Mouse (Mus musculus): Measurements from ENCODE around the gene Dnal1. TPM values are rescaled to one million over a fixed set of nuclear protein-coding genes. Genes with fewer than 3 reads are reported as not detected.
A peak's percentile ranks its signal among the peaks of the same experiment; 100 is the strongest.

Dnal1 gene
- total and polyA plus RNA-seq, 3 experiments, result 1.3 to 1.7 TPM; not detected in 1

GRCm38 (mm10) chr12:84193642-84194399 is 79.7 kb downstream of the Dnal1 start (continued):
- TF ChIP-seq ELF1 (IDR thresholded peaks at IDR 0.05; ENCODE audit: low read depth, low read length) (0 out of 2 replicates have a peak, but pooled peaks have one; percentile 23), JUND (IDR thresholded peaks at IDR 0.05; ENCODE audit: low read depth, low read length) (no peak), KAT2A (conservative IDR thresholded peaks at IDR 0.05; ENCODE audit: low read depth, low read length) (no peak; the same call in 1 of the 2 replicates), GABPA (IDR thresholded peaks at IDR 0.05; ENCODE audit: low read depth, low read length) (no peak), ETS1 (IDR thresholded peaks at IDR 0.05; ENCODE audit: low read depth, low read length) (peak; percentile 51), HCFC1 (IDR thresholded peaks at IDR 0.05; ENCODE audit: low read depth, low read length) (peak; percentile 44; the same call in 1 of the 2 replicates), GATA1 (IDR thresholded peaks at IDR 0.05; ENCODE audit: low read depth, low read length) (no peak), ZNF384 (IDR thresholded peaks at IDR 0.05; ENCODE audit: low read depth, low read length) (peak; percentile 73), ZMIZ1 (IDR thresholded peaks at IDR 0.05; ENCODE audit: low read depth, low read length) (peak; percentile 92), POLR2AphosphoS5 (IDR thresholded peaks at IDR 0.05; ENCODE audit: borderline replicate concordance, low read depth, low read length) (no peak), UBTF (IDR thresholded peaks at IDR 0.05; ENCODE audit: borderline replicate concordance, insufficient read depth, low read depth, low read length) (no peak; the same call in 1 of the 2 replicates), MXI1 (IDR thresholded peaks at IDR 0.05; ENCODE audit: low read depth, low read length) (peak; percentile 70; the same call in 1 of the 2 replicates), SIN3A (IDR thresholded peaks at IDR 0.05; ENCODE audit: low read length) (peak; percentile 83), POLR2AphosphoS2 (IDR thresholded peaks at IDR 0.05; ENCODE audit: low read length) (peak; percentile 86), NELFE (IDR thresholded peaks at IDR 0.05; ENCODE audit: low read depth, low read length) (peak; percentile 97), NRF1 (IDR thresholded peaks at IDR 0.05; ENCODE audit: insufficient read depth, low read depth, low read length, poor library complexity, severe bottlenecking) (peak; percentile 56), MEF2A (IDR thresholded peaks at IDR 0.05; ENCODE audit: extremely low read depth, insufficient replicate concordance, low read depth, low read length, poor library complexity, severe bottlenecking) (no peak), EP300 (IDR thresholded peaks at IDR 0.05; ENCODE audit: low read depth in 1 of 2, low read length in 2 of 2) (no peak)

GRCm38 (mm10) chr12:84194400-84195109 is 80.4 kb downstream of the Dnal1 start:
- Histone ChIP-seq H3K4me3 (ENCODE audit: control insufficient read depth in 1 of 2, insufficient read depth in 1 of 2, low read depth in 2 of 2, low read length in 2 of 2) (peak overlapping the region; percentile 57 to 60), H3K9me3 (replicated peaks; ENCODE audit: insufficient read depth, low read length) (no peaks in the 10 kb centered on the region), H3K9ac (ENCODE audit: control insufficient read depth, low read depth, low read length, poor library complexity, severe bottlenecking) (peak overlapping the region; percentile 83), H3K27ac (ENCODE audit: control insufficient read depth, low read depth, low read length) (peak overlapping the region; percentile 92), H3K4me1 (ENCODE audit: control insufficient read depth in 1 of 2, insufficient read depth in 2 of 2, low read length in 2 of 2) (peaks cover 5 to 20% of the 10 kb centered on the region in 2 experiments; a peak in 3 of 4 replicates), H3K79me2 (ENCODE audit: control insufficient read depth, insufficient read depth, low read length, poor library complexity) (peaks cover 54% of the 10 kb centered on the region), H3K36me3 (ENCODE audit: control insufficient read depth in 1 of 2, insufficient read depth in 2 of 2, low read length in 2 of 2) (peaks cover 1 to 16% of the 10 kb centered on the region in 2 experiments; a peak in 3 of 4 replicates), H3K27me3 (ENCODE audit: control insufficient read depth in 1 of 2, insufficient read depth in 2 of 2, low read length in 2 of 2) (no peaks in the 10 kb centered on the region)
- DNase-seq (ENCODE audit: low read depth, low spot score), result no peak
- TF ChIP-seq GABPA (IDR thresholded peaks at IDR 0.05; ENCODE audit: low read depth, low read length), result no peak
- peak in 1 of 2 experiments; percentile 16; a peak in 1 of 4 replicates for TF ChIP-seq EP300 (IDR thresholded peaks at IDR 0.05; ENCODE audit: low read depth in 1 of 2, low read length in 2 of 2)
